Mouse (Mus musculus) testis, postnatal 14 days (tissue): Measurements from ENCODE around the gene Gab2.

Experiments used
- DNase-seq: peaks from one replicate; pipeline ENCODE4 v3.0.0; 2021; ENCODE audit warnings: low spot score

Gene Gab2

GRCm38 (mm10) chr7:97315656-97316055 lies 234.3 kb downstream of the Gab2 start:
- DNase-seq, result no peak

- no peak for DNase-seq
These were observed 236.3 kb downstream of the Gab2 start for GRCm38 (mm10) chr7:97317706-97318105.

- no peak for DNase-seq
These were observed 243.0 kb downstream of the Gab2 start for GRCm38 (mm10) chr7:97324342-97324741.

- peak; percentile 49 for DNase-seq
These were observed 244.0 kb downstream of the Gab2 start for GRCm38 (mm10) chr7:97325156-97325985.

- no peak for DNase-seq
These were observed 246.0 kb downstream of the Gab2 start for GRCm38 (mm10) chr7:97327376-97327775.

- DNase-seq, result no peak
These were observed 247.7 kb downstream of the Gab2 start for GRCm38 (mm10) chr7:97328891-97329588.

GRCm38 (mm10) chr7:97329676-97330075 lies 248.3 kb downstream of the Gab2 start:
- no peak for DNase-seq

GRCm38 (mm10) chr7:97330931-97331645 lies 249.7 kb downstream of the Gab2 start:
- no peak for DNase-seq

GRCm38 (mm10) chr7:97331726-97332666 lies 250.6 kb downstream of the Gab2 start, which contains the start of the genes Usp35 and Kctd21:
Usp35 (minus strand) TSS chr7:97332020.
Kctd21 (plus strand) TSS chr7:97332327.
- peak; percentile 96 for DNase-seq

- no peak for DNase-seq
These were observed 251.3 kb downstream of the Gab2 start for GRCm38 (mm10) chr7:97332667-97333041.

GRCm38 (mm10) chr7:97333113-97333898 lies 251.9 kb downstream of the Gab2 start:
- DNase-seq, result no peak

GRCm38 (mm10) chr7:97334406-97334805 lies 253.0 kb downstream of the Gab2 start:
- DNase-seq, result no peak

- no peak for DNase-seq
These were observed 255.3 kb downstream of the Gab2 start for GRCm38 (mm10) chr7:97336678-97337077.

GRCm38 (mm10) chr7:97338593-97338992 lies 257.2 kb downstream of the Gab2 start:
- no peak for DNase-seq

- no peak for DNase-seq
These were observed 258.2 kb downstream of the Gab2 start for GRCm38 (mm10) chr7:97339623-97340022.

GRCm38 (mm10) chr7:97340907-97341849 lies 259.8 kb downstream of the Gab2 start:
- no peak for DNase-seq

GRCm38 (mm10) chr7:97342961-97343360 lies 261.6 kb downstream of the Gab2 start:
- no peak for DNase-seq

- DNase-seq, result peak; percentile 59
These were observed 263.3 kb downstream of the Gab2 start for GRCm38 (mm10) chr7:97344655-97345054.

- DNase-seq, result no peak
These were observed 264.0 kb downstream of the Gab2 start for GRCm38 (mm10) chr7:97345229-97345871.
